Mouse (Mus musculus): ENCODE results near the gene Slc22a14. TPM values are rescaled to one million over a fixed set of nuclear protein-coding genes. Genes with fewer than 3 reads are reported as not detected.
A peak's percentile ranks its signal among the peaks of the same experiment; 100 is the strongest.

Slc22a14 gene
- polyA plus RNA-seq, 1 experiment from 2014 or later, result 0.08 TPM

DNA sequence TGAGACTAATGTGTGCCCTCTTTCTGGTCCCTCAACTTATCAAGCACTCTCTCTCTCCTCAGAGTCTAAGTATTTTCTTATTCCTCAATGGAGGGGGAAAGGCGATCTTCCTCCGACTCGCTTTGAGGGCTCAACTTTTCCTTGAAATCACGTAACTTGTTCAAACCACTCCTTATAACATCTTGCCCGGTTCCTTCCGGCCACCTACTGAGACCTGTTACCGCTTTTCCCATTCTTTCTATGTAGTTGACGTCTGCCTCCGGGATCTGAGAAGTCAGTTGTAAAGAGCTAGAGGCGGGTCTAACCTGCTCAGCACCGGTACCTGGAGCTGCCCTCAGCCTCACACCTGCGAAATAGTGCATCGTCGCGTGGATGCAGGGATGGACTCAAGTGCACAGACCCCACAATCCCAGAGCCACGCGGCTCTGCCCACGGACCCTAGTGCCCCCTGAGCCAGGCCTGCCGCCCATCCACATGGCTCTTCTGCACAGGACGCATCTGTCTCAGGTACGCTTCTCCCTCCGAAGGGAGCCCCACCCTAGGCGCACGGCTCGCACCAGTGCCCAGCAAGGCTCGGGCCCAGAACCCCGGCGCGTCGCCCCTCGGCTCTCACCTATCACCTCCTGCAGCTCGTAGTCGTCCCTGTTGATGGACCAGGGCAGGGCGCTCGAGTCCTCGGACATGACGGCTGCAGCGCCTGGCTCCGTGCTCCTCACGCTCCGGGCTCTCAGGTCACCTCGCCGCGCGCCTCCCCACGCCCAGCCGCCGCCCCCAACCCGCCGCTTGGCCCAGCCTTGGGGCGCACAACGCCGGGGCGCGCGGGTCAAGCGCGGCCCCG, 43.7 kb downstream of the Slc22a14 start:
- Histone ChIP-seq H3K27me3 (replicated peaks) (no peaks in the 10 kb centered on the region), H3K4me3 (replicated peaks) (peak overlapping the region; percentile 76), H3K36me3 (no peaks in the 10 kb centered on the region), H3K4me2 (peak overlapping the region; percentile 97), H3K27ac (peak overlapping the region; percentile 91), H3K4me1 (peaks cover 3% of the 10 kb centered on the region; the same call in 1 of the 2 replicates), H3K9ac (peak overlapping the region; percentile 76), H3K9me3 (no peaks in the 10 kb centered on the region; the same call in 1 of the 2 replicates)
- peak; percentile 0 for ATAC-seq (ENCODE audit: insufficient read depth, low FRiP score, low read depth)
- under 1% methylated on average over 56 of the region's 59 CpGs for WGBS

GRCm38 (mm10) chr9:119320946-119321345, 44.4 kb downstream of the Slc22a14 start:
- WGBS, result 14% methylated on average over 7 of the region's 7 CpGs

GRCm38 (mm10) chr9:119320446-119320845, 44.9 kb downstream of the Slc22a14 start:
- ATAC-seq (ENCODE audit: insufficient read depth, low FRiP score, low read depth), result no peak
- no peak overlapping the region for H3K27ac ChIP-seq
- H3K9ac ChIP-seq, result no peak overlapping the region
- no peaks in the 10 kb centered on the region for H3K27me3 ChIP-seq (replicated peaks)
- H3K36me3 ChIP-seq, result no peaks in the 10 kb centered on the region
- H3K4me3 ChIP-seq (replicated peaks), result peak overlapping the region; percentile 76
- peak overlapping the region; percentile 97 for H3K4me2 ChIP-seq
- 75% methylated on average over 7 of the region's 7 CpGs for WGBS
- H3K9me3 ChIP-seq, result no peaks in the 10 kb centered on the region; the same call in 1 of the 2 replicates
- H3K4me1 ChIP-seq, result peaks cover 3% of the 10 kb centered on the region; the same call in 1 of the 2 replicates

More at GRCm38 (mm10) chr9:119320946-119321345, 44.4 kb downstream of the Slc22a14 start:
- no peaks in the 10 kb centered on the region for H3K27me3 ChIP-seq (replicated peaks)
- H3K4me1 ChIP-seq, result peaks cover 3% of the 10 kb centered on the region; the same call in 1 of the 2 replicates
- H3K9me3 ChIP-seq, result no peaks in the 10 kb centered on the region; the same call in 1 of the 2 replicates
- peak overlapping the region; percentile 76; the same call in 1 of the 2 replicates for H3K9ac ChIP-seq
- H3K4me2 ChIP-seq, result peak overlapping the region; percentile 97
- no peaks in the 10 kb centered on the region for H3K36me3 ChIP-seq
- ATAC-seq (ENCODE audit: insufficient read depth, low FRiP score, low read depth), result no peak
- peak overlapping the region; percentile 91; the same call in 1 of the 2 replicates for H3K27ac ChIP-seq
- H3K4me3 ChIP-seq (replicated peaks), result peak overlapping the region; percentile 76

DNA sequence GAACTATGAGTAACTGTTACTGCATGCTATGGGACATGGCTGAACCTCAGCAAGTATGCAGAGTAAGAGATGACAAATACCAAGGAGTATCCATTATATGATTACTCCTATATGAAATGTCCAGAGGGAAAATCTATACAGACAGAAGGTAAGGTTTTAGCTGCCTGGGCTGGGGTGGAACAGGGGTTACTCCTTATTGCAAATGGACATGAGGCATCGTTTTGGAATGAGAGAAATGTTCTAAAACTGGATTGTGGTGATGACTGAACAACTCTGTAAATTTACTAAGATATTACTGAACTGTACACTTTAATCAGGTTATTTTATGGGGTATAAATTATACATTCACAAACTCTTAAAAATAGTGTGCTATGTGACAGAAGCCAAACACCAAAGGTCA, 46.5 kb downstream of the Slc22a14 start:
- Histone ChIP-seq H3K4me3 (replicated peaks) (no peak overlapping the region), H3K9me3 (no peaks in the 10 kb centered on the region; the same call in 1 of the 2 replicates), H3K9ac (no peak overlapping the region), H3K36me3 (no peaks in the 10 kb centered on the region), H3K4me2 (no peak overlapping the region), H3K27me3 (replicated peaks) (no peaks in the 10 kb centered on the region), H3K27ac (no peak overlapping the region), H3K4me1 (peaks cover 3% of the 10 kb centered on the region; the same call in 1 of the 2 replicates)
- no peak for ATAC-seq (ENCODE audit: insufficient read depth, low FRiP score, low read depth)
- WGBS, result 98% methylated on average over 1 of the region's 1 CpGs

DNA sequence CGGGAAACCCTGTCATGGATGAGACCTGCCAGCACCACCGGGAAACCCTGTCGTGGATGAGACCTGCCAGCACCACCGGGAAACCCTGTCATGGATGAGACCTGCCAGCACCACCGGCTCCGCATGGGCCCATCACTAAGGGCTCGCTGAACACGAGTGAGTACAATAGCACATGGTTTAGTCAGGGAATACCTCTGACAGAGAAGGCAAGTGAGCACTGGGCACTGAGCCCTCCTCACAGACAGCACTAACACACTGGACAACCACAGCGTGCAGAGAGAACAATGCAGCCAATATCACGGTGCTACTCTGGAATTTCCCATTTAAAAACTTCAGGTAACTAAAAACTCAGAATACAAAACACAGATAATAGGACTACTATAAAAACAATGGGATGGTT, 52.3 kb downstream of the Slc22a14 start:
- H3K4me1 ChIP-seq, result no peaks in the 10 kb centered on the region

GRCm38 (mm10) chr9:119309067-119309466, 56.3 kb downstream of the Slc22a14 start:
- WGBS, result 77% methylated on average over 1 of the region's 1 CpGs
- no peak overlapping the region for H3K4me3 ChIP-seq (replicated peaks)
- ATAC-seq (ENCODE audit: insufficient read depth, low FRiP score, low read depth), result no peak

More for the DNA sequence above, 52.3 kb downstream of the Slc22a14 start:
- no peak for ATAC-seq (ENCODE audit: insufficient read depth, low FRiP score, low read depth)
- no peaks in the 10 kb centered on the region for H3K27me3 ChIP-seq (replicated peaks)
- no peak overlapping the region for H3K27ac ChIP-seq
- no peaks in the 10 kb centered on the region for H3K9me3 ChIP-seq
- no peaks in the 10 kb centered on the region for H3K36me3 ChIP-seq
- 94% methylated on average over 10 of the region's 10 CpGs for WGBS
- H3K9ac ChIP-seq, result no peak overlapping the region
- no peak overlapping the region for H3K4me2 ChIP-seq
- no peak overlapping the region for H3K4me3 ChIP-seq (replicated peaks)

DNA sequence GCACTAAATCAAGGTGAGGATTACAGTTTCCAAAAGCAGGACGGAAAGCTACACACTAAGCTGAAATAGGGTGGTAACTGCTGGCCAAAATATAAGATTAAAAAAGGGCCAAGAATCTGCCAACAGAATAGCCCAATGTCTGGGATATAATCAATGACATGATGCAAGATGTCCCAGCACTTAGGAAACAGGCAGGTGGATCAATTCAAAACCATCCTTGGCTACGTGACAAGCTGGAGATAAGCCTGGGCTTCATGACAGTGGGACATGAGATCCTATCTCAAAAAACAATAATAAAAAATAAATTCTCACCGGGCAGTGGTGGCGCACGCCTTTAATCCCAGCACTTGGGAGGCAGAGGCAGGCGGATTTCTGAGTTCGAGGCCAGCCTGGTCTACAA, 59.5 kb downstream of the Slc22a14 start:
- no peak overlapping the region for H3K9ac ChIP-seq
- no peak for ATAC-seq (ENCODE audit: insufficient read depth, low FRiP score, low read depth)
- no peak overlapping the region for H3K27ac ChIP-seq
- H3K27me3 ChIP-seq (replicated peaks), result no peaks in the 10 kb centered on the region
- H3K9me3 ChIP-seq, result no peaks in the 10 kb centered on the region
- 0 out of 2 replicates have a peak, but pooled peaks cover 3% of the 10 kb centered on the region for H3K4me1 ChIP-seq
- WGBS, result 87% methylated on average over 7 of the region's 7 CpGs
- peaks cover 2% of the 10 kb centered on the region; the same call in 1 of the 2 replicates for H3K36me3 ChIP-seq
- no peak overlapping the region for H3K4me2 ChIP-seq
- no peak overlapping the region for H3K4me3 ChIP-seq (replicated peaks)

More at GRCm38 (mm10) chr9:119309067-119309466, 56.3 kb downstream of the Slc22a14 start:
- Histone ChIP-seq H3K4me1 (0 out of 2 replicates have a peak, but pooled peaks cover 3% of the 10 kb centered on the region), H3K27me3 (replicated peaks) (no peaks in the 10 kb centered on the region), H3K9me3 (no peaks in the 10 kb centered on the region), H3K27ac (no peak overlapping the region), H3K9ac (no peak overlapping the region), H3K4me2 (no peak overlapping the region), H3K36me3 (no peaks in the 10 kb centered on the region)

- H3K9ac ChIP-seq, result no peak overlapping the region
- no peak overlapping the region for H3K27ac ChIP-seq
- H3K27me3 ChIP-seq (replicated peaks), result no peaks in the 10 kb centered on the region
- H3K9me3 ChIP-seq, result no peaks in the 10 kb centered on the region
- no peak overlapping the region for H3K4me3 ChIP-seq (replicated peaks)
- ATAC-seq (ENCODE audit: insufficient read depth, low FRiP score, low read depth), result no peak
- no peak overlapping the region for H3K4me2 ChIP-seq
- H3K36me3 ChIP-seq, result peaks cover 2% of the 10 kb centered on the region; the same call in 1 of the 2 replicates
- H3K4me1 ChIP-seq, result no peaks in the 10 kb centered on the region
- 79% methylated on average over 3 of the region's 3 CpGs for WGBS
These were observed 66.8 kb downstream of the Slc22a14 start for GRCm38 (mm10) chr9:119298563-119298962.

GRCm38 (mm10) chr9:119297696-119298095, 67.7 kb downstream of the Slc22a14 start:
- no peak overlapping the region for H3K4me3 ChIP-seq (replicated peaks)
- ATAC-seq (ENCODE audit: insufficient read depth, low FRiP score, low read depth), result no peak
- no peaks in the 10 kb centered on the region for H3K4me1 ChIP-seq
- no peaks in the 10 kb centered on the region for H3K9me3 ChIP-seq
- H3K9ac ChIP-seq, result no peak overlapping the region
- peaks cover 2% of the 10 kb centered on the region; the same call in 1 of the 2 replicates for H3K36me3 ChIP-seq
- no peak overlapping the region for H3K4me2 ChIP-seq
- whole genome bisulfite sequencing, result 75% methylated on average over 6 of the region's 6 CpGs
- H3K27me3 ChIP-seq (replicated peaks), result no peaks in the 10 kb centered on the region
- H3K27ac ChIP-seq, result no peak overlapping the region

DNA sequence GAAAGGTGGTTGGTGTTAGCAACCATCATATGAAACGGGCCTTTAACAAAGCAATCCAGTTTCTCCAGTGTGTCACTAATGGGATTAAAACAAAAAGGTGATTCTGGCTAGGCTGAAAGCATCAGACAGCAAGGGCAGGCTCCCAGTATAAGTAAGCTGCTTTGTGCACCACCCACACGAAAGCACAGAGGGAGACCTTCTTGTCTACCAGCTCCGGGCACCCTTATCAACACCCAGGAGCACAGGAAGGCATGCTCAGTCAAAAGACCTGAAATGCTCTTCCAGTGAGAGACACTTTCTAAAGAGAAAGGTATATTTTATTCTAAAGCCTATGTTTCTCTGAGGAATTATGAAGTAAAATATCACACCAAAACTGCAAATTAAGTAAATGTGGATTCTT, 74.6 kb downstream of the Slc22a14 start:
- no peaks in the 10 kb centered on the region for H3K9me3 ChIP-seq
- no peak overlapping the region for H3K9ac ChIP-seq
- 89% methylated on average over 3 of the region's 3 CpGs for WGBS
- no peaks in the 10 kb centered on the region for H3K4me1 ChIP-seq
- no peaks in the 10 kb centered on the region for H3K27me3 ChIP-seq (replicated peaks)
- no peak overlapping the region for H3K4me3 ChIP-seq (replicated peaks)
- H3K36me3 ChIP-seq, result 0 out of 2 replicates have a peak, but pooled peaks cover 2% of the 10 kb centered on the region
- no peak overlapping the region for H3K27ac ChIP-seq
- ATAC-seq (ENCODE audit: insufficient read depth, low FRiP score, low read depth), result no peak
- no peak overlapping the region for H3K4me2 ChIP-seq

DNA sequence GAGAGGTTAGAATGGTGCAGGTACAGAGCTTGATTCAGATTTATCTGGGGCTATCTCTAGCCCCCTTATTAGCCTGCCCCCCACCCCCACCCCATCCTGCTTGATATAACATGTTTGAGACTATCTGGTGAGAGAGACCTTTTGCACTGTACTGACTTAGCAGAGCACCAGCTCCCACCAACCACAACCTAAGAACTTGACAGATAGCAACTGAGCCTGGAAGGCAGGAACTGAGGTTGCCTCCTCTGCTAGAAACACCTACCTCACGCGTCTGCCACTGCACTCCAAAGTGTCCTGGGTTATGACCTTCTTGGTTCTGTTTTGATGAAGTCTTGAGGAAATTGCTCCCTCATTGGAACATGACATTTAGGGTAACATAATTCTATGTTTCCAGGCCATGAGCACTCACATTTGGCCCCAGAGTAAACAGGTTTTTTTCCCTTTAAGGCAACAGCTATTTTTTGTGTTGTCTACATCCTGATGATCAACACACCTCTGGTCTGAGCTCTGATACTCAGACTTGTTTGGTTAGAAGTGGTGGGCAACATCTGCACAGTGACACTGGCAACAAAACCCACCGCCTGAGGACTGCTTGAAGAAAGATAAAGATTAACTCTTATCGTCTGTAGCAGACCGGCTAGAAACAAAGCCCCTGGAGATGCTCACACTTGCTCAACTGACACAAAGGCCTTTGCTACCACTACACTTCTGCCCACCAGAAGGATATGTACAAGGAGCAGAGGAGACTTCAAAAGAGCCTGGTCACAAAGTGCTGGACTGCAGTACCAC, 84.3 kb downstream of the Slc22a14 start:
- no peak overlapping the region for H3K4me2 ChIP-seq

More for the DNA sequence above, 84.3 kb downstream of the Slc22a14 start:
- no peaks in the 10 kb centered on the region for H3K9me3 ChIP-seq
- no peak overlapping the region for H3K4me3 ChIP-seq (replicated peaks)
- 81% methylated on average over 5 of the region's 5 CpGs for WGBS
- no peaks in the 10 kb centered on the region for H3K4me1 ChIP-seq
- no peak overlapping the region for H3K9ac ChIP-seq
- no peak for ATAC-seq (ENCODE audit: insufficient read depth, low FRiP score, low read depth)
- no peaks in the 10 kb centered on the region for H3K27me3 ChIP-seq (replicated peaks)
- H3K36me3 ChIP-seq, result peaks cover 3% of the 10 kb centered on the region
- H3K27ac ChIP-seq, result no peak overlapping the region

Measured in stomach, embryonic 15.5 days (tissue).